Mouse (Mus musculus) right cerebral cortex, postnatal 4 days (tissue): Measurements from ENCODE around the gene Cdyl2.

ENCODE experiments used
- DNase-seq: peaks from one replicate; pipeline ENCODE4 v3.0.0-alpha.2; 2022

The Cdyl2 gene

GRCm38 (mm10) chr8:116732684-116733647 is at the start of gene Cdyl2:
TSS of gene Cdyl2 (minus strand) at chr8:116732991.
- DNase-seq, result peak; percentile 83

GRCm38 (mm10) chr8:116780594-116780993 is 47.8 kb upstream of the Cdyl2 start:
- no peak for DNase-seq

- DNase-seq, result no peak
These were observed 41.4 kb upstream of the Cdyl2 start for GRCm38 (mm10) chr8:116774220-116774619.

GRCm38 (mm10) chr8:116772727-116773126 is 39.9 kb upstream of the Cdyl2 start:
- DNase-seq, result no peak

GRCm38 (mm10) chr8:116771797-116772343 is 39.1 kb upstream of the Cdyl2 start:
- no peak for DNase-seq

GRCm38 (mm10) chr8:116770756-116771155 is 38.0 kb upstream of the Cdyl2 start:
- DNase-seq, result no peak

GRCm38 (mm10) chr8:116756174-116756573 is 23.4 kb upstream of the Cdyl2 start:
- DNase-seq, result no peak

GRCm38 (mm10) chr8:116755557-116755956 is 22.8 kb upstream of the Cdyl2 start:
- peak; percentile 27 for DNase-seq

- no peak for DNase-seq
These were observed 7.9 kb upstream of the Cdyl2 start for GRCm38 (mm10) chr8:116740726-116741125.

- DNase-seq, result no peak
These were observed 2.5 kb upstream of the Cdyl2 start for GRCm38 (mm10) chr8:116735306-116735705.

- DNase-seq, result no peak
These were observed 1.4 kb upstream of the Cdyl2 start for GRCm38 (mm10) chr8:116734176-116734575.

- DNase-seq, result no peak
These were observed 840 bp upstream of the Cdyl2 start for GRCm38 (mm10) chr8:116733648-116734014.

GRCm38 (mm10) chr8:116731976-116732683 is 661 bp downstream of the Cdyl2 start:
- peak; percentile 17 for DNase-seq

- DNase-seq, result no peak
These were observed 11.3 kb downstream of the Cdyl2 start for GRCm38 (mm10) chr8:116721451-116721850.

- no peak for DNase-seq
These were observed 25.3 kb downstream of the Cdyl2 start for GRCm38 (mm10) chr8:116707496-116707895.

GRCm38 (mm10) chr8:116702501-116702900 is 30.3 kb downstream of the Cdyl2 start:
- DNase-seq, result no peak

GRCm38 (mm10) chr8:116692931-116693330 is 39.9 kb downstream of the Cdyl2 start:
- no peak for DNase-seq

- no peak for DNase-seq
These were observed 43.0 kb downstream of the Cdyl2 start for GRCm38 (mm10) chr8:116689741-116690140.

GRCm38 (mm10) chr8:116676174-116676573 is 56.6 kb downstream of the Cdyl2 start:
- DNase-seq, result no peak

- DNase-seq, result no peak
These were observed 58.6 kb downstream of the Cdyl2 start for GRCm38 (mm10) chr8:116673966-116674805.

- DNase-seq, result no peak
These were observed 59.3 kb downstream of the Cdyl2 start for GRCm38 (mm10) chr8:116673493-116673892.

GRCm38 (mm10) chr8:116673052-116673451 is 59.7 kb downstream of the Cdyl2 start:
- DNase-seq, result no peak

GRCm38 (mm10) chr8:116671543-116671942 is 61.2 kb downstream of the Cdyl2 start:
- no peak for DNase-seq
